Mouse (Mus musculus) forebrain, embryonic 13.5 days (tissue): ENCODE results near the gene Gng10. TPM values are rescaled to one million over a fixed set of nuclear protein-coding genes. Genes with fewer than 3 reads are reported as not detected.

Source experiments
- ATAC-seq: fragments of 200-750 bp; cut with Nextera tagmentation; 2 replicates; pipeline ENCODE4 v1.8.0; 2017
- H3K27ac ChIP-seq: fragments of 300-500 bp; sonication (generic); 2 replicates; pipeline ENCODE4 v1.5.1; 2015; ENCODE audit warnings: inconsistent platforms, mild to moderate bottlenecking, moderate library complexity
- H3K27me3 ChIP-seq: fragments of 300-500 bp; sonication (generic); 2 replicates; pipeline ENCODE4 v1.6.1; 2015; ENCODE audit warnings: mild to moderate bottlenecking, inconsistent platforms
- H3K36me3 ChIP-seq: fragments of 300-500 bp; sonication (generic); 2 replicates; pipeline ENCODE4 v1.6.1; 2015; ENCODE audit warnings: mild to moderate bottlenecking, inconsistent platforms; ENCODE audit not compliant: poor library complexity, severe bottlenecking
- H3K4me1 ChIP-seq: fragments of 300-500 bp; sonication (generic); 2 replicates; pipeline ENCODE4 v1.6.1; 2015; ENCODE audit warnings: inconsistent platforms
- H3K4me2 ChIP-seq: fragments of 300-500 bp; sonication (generic); 2 replicates; pipeline ENCODE4 v1.6.1; 2015; ENCODE audit warnings: inconsistent platforms, mild to moderate bottlenecking, moderate library complexity
- H3K4me3 ChIP-seq: fragments of 300-500 bp; sonication (generic); 2 replicates; pipeline ENCODE4 v1.5.1; 2015; ENCODE audit warnings: mild to moderate bottlenecking, inconsistent platforms
- H3K9ac ChIP-seq: fragments of 300-500 bp; sonication (generic); 2 replicates; pipeline ENCODE4 v1.6.1; 2015; ENCODE audit warnings: mild to moderate bottlenecking, inconsistent platforms
- H3K9me3 ChIP-seq: fragments of 300-500 bp; sonication (generic); replicated peaks from 2 replicates; pipeline ENCODE4 v1.6.1; 2016; ENCODE audit warnings: inconsistent platforms
- WGBS: fragments of 180-500 bp; shearing (Covaris S2); methylation state at CpG from one replicate; pipeline ENCODE4 v1.1.7; 2015; 5-methylcytosine and 5-hydroxymethylcytosine counted together
- polyA plus RNA-seq: library from polyadenylated mRNA; unstranded; fragments of >200 nt; fragmentation: Nextera tagmentation; extraction: Ambion mirVana; gene quantifications from 2 replicates; pipeline ENCODE4 v1.2.1, GENCODE M21; 2015

Gene Gng10
- polyA plus RNA-seq, 1 experiment from 2014 or later: 156 TPM

DNA sequence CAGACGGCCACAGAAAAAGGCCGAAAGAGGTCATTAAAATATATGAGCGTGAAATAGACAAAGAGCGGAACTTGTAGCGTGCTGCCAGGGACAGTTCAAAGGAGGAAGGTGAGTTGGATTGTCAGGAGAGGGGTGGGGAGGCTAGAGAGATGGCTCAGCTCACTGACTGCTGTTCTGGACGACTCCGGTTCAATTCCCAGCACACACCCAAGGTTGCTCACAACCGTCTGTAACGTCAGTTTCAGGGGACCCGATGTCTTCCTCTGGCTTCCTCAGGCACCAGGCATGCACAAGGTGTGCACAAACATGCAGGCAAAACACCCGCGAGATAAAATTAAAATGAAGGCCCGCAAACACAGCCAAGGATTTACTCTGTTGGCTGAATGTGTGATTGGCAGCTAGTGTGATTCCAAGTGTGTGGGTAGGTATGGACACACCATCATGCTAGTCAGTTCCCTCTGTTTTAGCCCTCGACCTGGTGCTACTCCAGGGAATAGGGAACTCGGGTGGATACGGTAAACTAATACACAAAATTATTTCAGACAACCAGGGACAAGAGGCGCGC is 980 bp downstream of the Gng10 start:
- Histone ChIP-seq H3K4me3 (peak overlapping the region; percentile 84), H3K27ac (peak overlapping the region; percentile 86), H3K4me1 (peaks cover 12% of the 10 kb centered on the region; the same call in 1 of the 2 replicates), H3K9me3 (no peaks in the 10 kb centered on the region), H3K4me2 (peak overlapping the region; percentile 65), H3K27me3 (no peaks in the 10 kb centered on the region), H3K9ac (peak overlapping the region; percentile 91), H3K36me3 (peaks cover 10% of the 10 kb centered on the region)
- ATAC-seq: peak; percentile 13
- 59% methylated on average over 18 of the region's 18 CpGs for WGBS

DNA sequence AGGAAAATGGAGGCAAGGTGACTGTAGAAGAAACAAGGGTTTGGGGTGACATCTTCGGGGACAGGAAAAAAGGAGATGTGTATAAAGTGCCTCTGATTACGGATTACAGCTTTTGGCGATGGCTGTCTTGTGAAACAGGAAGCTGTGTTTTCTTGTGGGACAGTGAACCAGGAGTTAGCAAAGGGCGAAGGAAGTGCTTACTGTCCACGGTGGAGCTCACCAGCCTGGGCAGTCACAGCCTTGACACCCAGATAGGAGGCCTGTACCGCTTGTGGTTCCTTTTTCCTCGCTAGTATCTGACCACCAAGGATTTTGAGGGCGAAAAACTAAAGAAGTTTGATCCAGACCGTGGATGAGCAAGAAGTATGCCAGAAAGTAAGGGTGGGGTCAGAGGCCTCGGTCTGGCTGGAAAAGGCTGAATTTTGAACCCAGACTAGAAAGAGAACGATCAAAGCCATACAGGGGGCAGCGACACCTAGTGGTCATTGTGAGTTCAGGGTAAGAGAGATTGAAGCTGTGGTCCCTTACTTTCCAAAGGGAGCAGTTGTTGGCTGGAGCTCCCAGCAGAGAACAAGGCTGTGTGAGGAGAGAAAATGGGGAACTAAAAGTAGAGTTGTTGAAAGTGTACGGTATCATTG is 1.7 kb downstream of the Gng10 start:
- H3K4me1 ChIP-seq: peaks cover 12% of the 10 kb centered on the region; the same call in 1 of the 2 replicates
- H3K4me2 ChIP-seq: 0 out of 2 replicates have a peak overlapping the region, but pooled peaks have one; percentile 65
- ATAC-seq: 0 out of 2 replicates have a peak, but pooled peaks have one; percentile 22
- no peak overlapping the region for H3K27ac ChIP-seq
- peaks cover 13% of the 10 kb centered on the region for H3K36me3 ChIP-seq
- no peak overlapping the region for H3K9ac ChIP-seq
- no peak overlapping the region for H3K4me3 ChIP-seq
- H3K9me3 ChIP-seq: no peaks in the 10 kb centered on the region
- WGBS: 47% methylated on average over 13 of the region's 13 CpGs
- H3K27me3 ChIP-seq: no peaks in the 10 kb centered on the region

DNA sequence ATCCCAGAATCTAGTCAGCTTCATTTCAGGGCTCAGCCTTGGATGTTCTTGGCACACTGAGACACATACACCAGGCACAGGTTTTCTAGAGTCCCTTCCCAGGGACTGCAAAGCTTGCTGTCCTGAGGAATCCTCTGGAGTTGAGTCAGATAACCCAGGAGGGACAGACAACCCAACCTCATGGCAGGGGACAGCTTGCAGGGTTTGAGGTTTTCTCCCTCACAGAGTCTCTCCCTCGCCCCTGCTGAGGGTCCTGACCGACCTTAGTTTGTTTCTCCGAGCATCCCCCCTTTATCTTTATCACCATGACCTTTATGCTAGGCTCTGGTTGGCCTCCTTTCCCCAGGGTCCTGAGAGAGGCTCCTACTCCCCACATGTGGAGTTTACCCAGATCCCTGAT is 2.6 kb downstream of the Gng10 start:
- Histone ChIP-seq H3K36me3 (peaks cover 13% of the 10 kb centered on the region), H3K9me3 (no peaks in the 10 kb centered on the region), H3K4me3 (no peak overlapping the region), H3K4me2 (no peak overlapping the region), H3K9ac (no peak overlapping the region), H3K27me3 (no peaks in the 10 kb centered on the region), H3K27ac (no peak overlapping the region), H3K4me1 (peaks cover 12% of the 10 kb centered on the region; the same call in 1 of the 2 replicates)
- WGBS: 93% methylated on average over 3 of the region's 3 CpGs
- ATAC-seq: no peak

DNA sequence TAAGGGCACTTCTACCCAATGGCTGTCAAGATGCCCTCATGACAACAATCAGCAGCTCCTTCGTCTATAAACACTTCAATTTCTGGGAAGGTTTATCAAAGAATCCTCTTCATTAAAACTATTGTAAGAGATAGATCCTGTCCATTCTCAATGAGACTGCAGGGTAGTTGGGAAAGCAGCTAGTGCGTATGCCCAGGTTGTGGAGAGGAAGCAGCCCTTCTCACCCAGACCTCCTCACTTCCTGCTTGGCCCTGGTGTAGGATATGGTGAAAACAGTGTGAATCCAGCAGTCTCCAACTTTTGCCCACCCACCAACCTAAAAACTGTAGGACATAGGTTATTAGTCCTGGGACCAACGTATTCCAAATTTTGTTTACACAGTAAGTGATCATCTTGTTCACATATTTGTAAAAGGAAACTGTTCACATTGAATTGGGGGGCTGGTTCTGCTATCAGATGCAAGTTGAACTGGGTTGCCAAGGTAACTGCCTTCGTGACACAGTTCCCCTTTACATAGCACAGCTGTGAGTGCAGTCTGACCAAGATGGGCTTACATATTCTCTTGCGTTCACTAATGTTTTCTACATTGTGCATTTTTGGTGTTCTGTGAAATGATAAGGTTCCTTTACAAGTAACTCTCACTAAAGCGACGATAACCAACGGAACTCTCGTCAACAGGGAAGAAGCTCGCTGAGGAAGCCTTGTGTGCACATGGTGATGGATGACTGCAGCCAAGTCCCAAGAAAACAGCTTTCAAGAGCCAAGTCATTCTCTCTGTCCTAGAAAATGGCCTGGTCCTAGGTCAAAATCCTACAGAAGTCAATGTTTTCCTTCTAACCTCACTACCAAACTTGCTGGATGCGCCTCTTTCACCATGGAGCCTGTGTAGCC is 5.8 kb downstream of the Gng10 start:
- Histone ChIP-seq H3K9ac (no peak overlapping the region), H3K27me3 (no peaks in the 10 kb centered on the region), H3K9me3 (no peaks in the 10 kb centered on the region), H3K27ac (no peak overlapping the region), H3K4me3 (no peak overlapping the region), H3K4me1 (peaks cover 11% of the 10 kb centered on the region; the same call in 1 of the 2 replicates), H3K36me3 (peaks cover 16% of the 10 kb centered on the region), H3K4me2 (no peak overlapping the region)
- 93% methylated on average over 11 of the region's 11 CpGs for WGBS
- no peak for ATAC-seq

DNA sequence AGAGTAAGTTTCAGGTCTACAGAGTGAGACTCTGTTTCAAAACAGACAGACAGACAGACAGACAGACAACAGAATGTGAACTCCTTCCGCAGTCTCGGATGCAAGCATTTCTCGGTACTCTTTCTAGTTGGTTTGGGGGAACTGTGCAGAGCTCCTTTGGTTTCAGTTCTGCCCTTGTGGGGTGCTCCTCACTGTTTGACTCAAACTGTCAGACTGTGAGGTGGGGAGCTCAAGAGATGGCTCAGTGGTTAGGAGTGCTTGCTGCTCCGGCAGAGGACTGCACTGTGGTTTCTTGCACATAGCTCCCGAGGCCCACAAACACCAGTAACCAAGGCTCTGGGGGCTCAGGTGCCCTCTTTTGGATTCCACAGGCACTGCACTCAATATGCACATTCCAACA is 8.2 kb downstream of the Gng10 start:
- Histone ChIP-seq H3K27me3 (no peaks in the 10 kb centered on the region), H3K36me3 (peaks cover 16% of the 10 kb centered on the region), H3K4me3 (no peak overlapping the region), H3K27ac (no peak overlapping the region), H3K4me2 (no peak overlapping the region), H3K4me1 (no peaks in the 10 kb centered on the region), H3K9me3 (no peaks in the 10 kb centered on the region), H3K9ac (no peak overlapping the region)
- WGBS: 95% methylated on average over 5 of the region's 5 CpGs
- ATAC-seq: no peak

DNA sequence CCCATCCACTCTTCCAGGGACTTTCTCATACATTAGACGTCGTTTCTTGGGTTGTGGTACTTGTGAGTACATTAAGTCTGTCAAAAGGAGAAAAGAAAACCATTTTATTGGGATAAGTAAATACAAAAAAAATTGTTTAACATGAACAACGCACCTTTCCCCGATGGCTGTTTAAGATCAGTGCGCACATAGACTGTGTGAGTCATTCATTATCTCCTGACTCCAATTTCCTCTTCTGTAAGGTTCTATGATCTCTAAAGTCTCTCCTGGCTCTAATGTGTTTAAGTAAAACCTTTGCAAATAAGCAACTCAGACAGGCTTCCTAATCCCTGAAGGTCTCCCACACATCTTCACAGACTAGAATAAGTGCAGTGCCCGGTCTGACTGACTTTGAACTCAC is 9.0 kb downstream of the Gng10 start:
- Histone ChIP-seq H3K9ac (no peak overlapping the region), H3K9me3 (no peaks in the 10 kb centered on the region), H3K4me3 (no peak overlapping the region), H3K27me3 (no peaks in the 10 kb centered on the region), H3K4me2 (no peak overlapping the region), H3K4me1 (no peaks in the 10 kb centered on the region), H3K36me3 (peaks cover 16% of the 10 kb centered on the region), H3K27ac (no peak overlapping the region)
- 91% methylated on average over 6 of the region's 6 CpGs for WGBS
- no peak for ATAC-seq

DNA sequence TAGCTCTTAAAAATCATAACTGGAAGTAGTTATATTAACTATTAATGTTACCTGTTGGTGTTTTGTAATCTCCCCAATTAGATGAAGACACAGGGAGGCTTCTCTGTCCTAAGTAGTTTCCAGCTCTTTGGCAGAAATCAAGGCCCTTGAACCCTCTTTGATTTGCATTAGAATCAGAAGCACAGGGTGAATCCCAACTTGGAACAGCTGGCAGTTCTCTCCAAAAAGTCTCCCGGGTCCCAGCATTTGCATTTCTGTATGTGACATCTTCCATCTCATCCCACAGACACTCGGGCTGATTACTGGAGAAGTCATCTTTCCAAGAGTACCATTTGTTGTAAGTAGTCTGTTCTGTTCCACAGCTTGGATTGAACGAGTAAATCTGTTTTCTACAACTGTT is 12.3 kb downstream of the Gng10 start:
- Histone ChIP-seq H3K4me3 (no peak overlapping the region), H3K36me3 (peaks cover 3% of the 10 kb centered on the region; the same call in 1 of the 2 replicates), H3K9ac (no peak overlapping the region), H3K27me3 (no peaks in the 10 kb centered on the region), H3K27ac (no peak overlapping the region), H3K4me2 (no peak overlapping the region), H3K4me1 (no peaks in the 10 kb centered on the region), H3K9me3 (no peaks in the 10 kb centered on the region)
- ATAC-seq: no peak
- WGBS: 28% methylated on average over 3 of the region's 3 CpGs

DNA sequence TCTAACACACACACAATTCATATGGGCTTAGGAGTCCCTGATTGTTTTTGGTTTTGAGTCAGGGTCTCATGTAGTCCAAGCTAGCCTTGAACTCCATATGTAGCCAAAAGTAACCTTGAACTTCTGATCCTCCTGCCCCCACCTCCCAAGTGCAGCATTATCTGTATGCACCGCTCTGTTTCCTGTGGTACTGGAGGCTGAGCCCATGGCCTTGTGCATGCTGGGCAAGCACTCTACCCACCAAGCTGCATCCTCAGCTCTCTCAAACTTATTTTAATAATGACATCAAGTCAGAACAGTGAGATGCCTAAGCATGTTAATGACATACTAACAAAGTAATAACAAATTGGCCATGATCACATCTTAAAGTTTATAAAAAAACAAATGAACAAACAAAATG is 16.2 kb downstream of the Gng10 start:
- H3K27me3 ChIP-seq: no peaks in the 10 kb centered on the region
- H3K27ac ChIP-seq: no peak overlapping the region
- 91% methylated on average over 1 of the region's 1 CpGs for WGBS
- no peak overlapping the region for H3K9ac ChIP-seq
- no peak for ATAC-seq
- H3K4me3 ChIP-seq: no peak overlapping the region
- no peak overlapping the region for H3K4me2 ChIP-seq
- H3K36me3 ChIP-seq: no peaks in the 10 kb centered on the region
- H3K4me1 ChIP-seq: no peaks in the 10 kb centered on the region
- H3K9me3 ChIP-seq: no peaks in the 10 kb centered on the region

DNA sequence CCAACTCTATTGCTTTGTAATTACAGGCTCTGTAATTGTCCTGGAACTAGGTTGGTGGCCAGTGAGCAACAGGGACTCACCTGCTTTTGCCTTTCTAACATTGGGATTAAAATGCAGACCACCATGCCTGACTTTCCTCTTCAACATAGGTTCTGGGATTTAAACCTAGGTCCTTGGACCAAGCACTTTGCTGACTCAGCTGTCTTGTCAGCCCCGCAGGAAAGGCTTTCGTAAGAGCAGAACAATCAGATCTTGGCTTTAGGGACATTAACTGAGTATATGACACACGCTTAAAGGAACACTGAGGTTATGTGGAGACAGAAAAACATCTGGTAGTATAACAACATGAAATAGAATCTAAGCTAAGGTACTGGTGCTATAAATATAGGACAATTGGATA is 23.0 kb downstream of the Gng10 start:
- H3K36me3 ChIP-seq: no peaks in the 10 kb centered on the region
- WGBS: 92% methylated on average over 3 of the region's 3 CpGs
- H3K27me3 ChIP-seq: no peaks in the 10 kb centered on the region
- H3K4me3 ChIP-seq: no peak overlapping the region
- H3K27ac ChIP-seq: no peak overlapping the region
- H3K9me3 ChIP-seq: no peaks in the 10 kb centered on the region
- H3K4me1 ChIP-seq: no peaks in the 10 kb centered on the region
- ATAC-seq: no peak
- H3K4me2 ChIP-seq: no peak overlapping the region
- no peak overlapping the region for H3K9ac ChIP-seq

DNA sequence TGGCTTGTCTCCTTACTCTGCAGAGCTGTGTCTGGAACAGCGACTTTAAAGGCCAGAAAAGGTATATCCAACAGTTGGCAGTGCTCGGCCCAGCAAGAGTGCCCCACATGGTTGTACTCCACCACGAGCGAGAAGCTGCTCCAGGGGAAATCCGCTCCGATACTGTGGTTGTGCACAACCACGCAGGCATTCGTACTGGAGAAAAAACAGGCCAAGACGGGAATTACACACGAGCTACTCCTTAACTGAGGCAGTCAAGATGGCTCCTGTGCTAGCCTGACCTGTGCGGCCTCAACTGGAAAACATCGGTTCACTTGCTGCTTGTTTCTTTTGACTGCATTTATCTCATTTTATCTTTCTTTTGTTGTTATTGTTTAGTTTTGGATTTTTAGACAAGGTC is 27.6 kb downstream of the Gng10 start:
- H3K27ac ChIP-seq: no peak overlapping the region
- H3K36me3 ChIP-seq: no peaks in the 10 kb centered on the region
- no peaks in the 10 kb centered on the region for H3K27me3 ChIP-seq
- ATAC-seq: no peak
- 77% methylated on average over 12 of the region's 12 CpGs for whole genome bisulfite sequencing
- H3K4me3 ChIP-seq: no peak overlapping the region
- H3K9ac ChIP-seq: no peak overlapping the region
- H3K9me3 ChIP-seq: no peaks in the 10 kb centered on the region
- no peak overlapping the region for H3K4me2 ChIP-seq
- no peaks in the 10 kb centered on the region for H3K4me1 ChIP-seq

DNA sequence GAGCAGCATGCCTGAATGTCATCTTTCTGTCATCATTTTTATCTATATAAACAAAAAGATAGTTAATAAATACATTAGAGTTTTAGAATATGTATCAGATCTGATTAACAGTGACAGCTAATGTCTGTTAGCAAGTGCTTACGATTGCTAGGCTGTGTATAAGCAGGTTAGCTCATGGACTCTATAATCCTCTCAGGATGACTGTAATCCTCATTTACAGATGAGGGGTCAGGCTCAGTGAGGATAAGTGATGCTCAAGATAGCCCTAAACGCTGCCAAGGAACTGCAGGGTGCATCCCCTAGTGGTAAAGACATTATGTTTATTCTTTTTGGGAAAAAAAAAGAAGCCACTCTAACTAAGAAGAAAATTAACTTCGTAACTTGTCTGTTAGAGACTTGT is 34.4 kb downstream of the Gng10 start:
- no peaks in the 10 kb centered on the region for H3K9me3 ChIP-seq
- no peak overlapping the region for H3K4me2 ChIP-seq
- H3K36me3 ChIP-seq: no peaks in the 10 kb centered on the region
- H3K4me1 ChIP-seq: no peaks in the 10 kb centered on the region
- H3K27me3 ChIP-seq: no peaks in the 10 kb centered on the region
- no peak overlapping the region for H3K9ac ChIP-seq
- ATAC-seq: no peak
- H3K4me3 ChIP-seq: no peak overlapping the region
- 44% methylated on average over 3 of the region's 3 CpGs for WGBS
- H3K27ac ChIP-seq: no peak overlapping the region

DNA sequence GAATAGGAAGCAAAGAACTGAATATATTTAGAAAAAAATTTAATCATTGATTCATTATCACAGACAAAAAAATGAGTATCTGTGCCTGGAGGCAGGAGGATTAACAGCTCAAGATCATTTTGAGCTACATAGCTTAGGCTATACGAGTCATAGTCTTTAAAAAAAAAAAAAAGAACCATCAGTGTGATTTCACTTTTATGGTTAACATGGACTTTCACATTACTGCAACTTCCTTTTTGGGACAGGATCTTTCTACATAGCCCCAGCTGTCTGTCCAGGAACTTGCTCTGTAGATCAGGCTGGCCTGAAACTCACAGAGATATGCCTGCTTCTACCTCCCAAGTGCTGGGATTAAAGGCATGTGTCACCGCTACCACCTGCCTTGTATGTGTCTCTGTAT is 48.5 kb downstream of the Gng10 start:
- ATAC-seq: no peak
- H3K4me2 ChIP-seq: no peak overlapping the region
- H3K27ac ChIP-seq: no peak overlapping the region
- H3K4me3 ChIP-seq: no peak overlapping the region
- H3K27me3 ChIP-seq: no peaks in the 10 kb centered on the region
- H3K4me1 ChIP-seq: no peaks in the 10 kb centered on the region
- WGBS: 89% methylated on average over 2 of the region's 2 CpGs
- H3K9ac ChIP-seq: no peak overlapping the region
- H3K9me3 ChIP-seq: no peaks in the 10 kb centered on the region
- no peaks in the 10 kb centered on the region for H3K36me3 ChIP-seq
